Mouse (Mus musculus) testis, postnatal 14 days (tissue): ENCODE data around the gene Ctdnep1.

Experiments used
- DNase-seq: peaks from one replicate; pipeline ENCODE4 v3.0.0; 2021; ENCODE audit warnings: low spot score

The Ctdnep1 gene

GRCm38 (mm10) chr11:69981141-69981762 is at the start of gene Ctdnep1:
TSS of gene Ctdnep1 (plus strand) at chr11:69981156.
- DNase-seq, result no peak

- no peak for DNase-seq
Observed at GRCm38 (mm10) chr11:69931769-69932168, 49.2 kb upstream of the Ctdnep1 start.

- no peak for DNase-seq
Observed at GRCm38 (mm10) chr11:69932254-69932653, 48.7 kb upstream of the Ctdnep1 start.

- DNase-seq, result no peak
Observed at GRCm38 (mm10) chr11:69933066-69933465, 47.9 kb upstream of the Ctdnep1 start.

GRCm38 (mm10) chr11:69934169-69934568 is 46.8 kb upstream of the Ctdnep1 start:
- DNase-seq, result peak; percentile 89

GRCm38 (mm10) chr11:69934681-69935080 is 46.3 kb upstream of the Ctdnep1 start:
- no peak for DNase-seq

- DNase-seq, result peak; percentile 98
Observed at GRCm38 (mm10) chr11:69935137-69935879, 45.6 kb upstream of the Ctdnep1 start, which contains the start of gene Ybx2. TSS of gene Ybx2 (plus strand) at chr11:69935796.

- peak; percentile 73 for DNase-seq
Observed at GRCm38 (mm10) chr11:69936156-69936555, 44.8 kb upstream of the Ctdnep1 start.

- DNase-seq, result no peak
Observed at GRCm38 (mm10) chr11:69936714-69937347, 44.1 kb upstream of the Ctdnep1 start.

GRCm38 (mm10) chr11:69937385-69937784 is 43.6 kb upstream of the Ctdnep1 start:
- peak; percentile 37 for DNase-seq

- DNase-seq, result no peak
Observed at GRCm38 (mm10) chr11:69937834-69938233, 43.1 kb upstream of the Ctdnep1 start.

GRCm38 (mm10) chr11:69938401-69938979 is 42.5 kb upstream of the Ctdnep1 start:
- no peak for DNase-seq

GRCm38 (mm10) chr11:69939181-69939580 is 41.8 kb upstream of the Ctdnep1 start:
- DNase-seq, result no peak

GRCm38 (mm10) chr11:69939731-69940130 is 41.2 kb upstream of the Ctdnep1 start:
- no peak for DNase-seq

- DNase-seq, result no peak
Observed at GRCm38 (mm10) chr11:69940962-69941361, 40.0 kb upstream of the Ctdnep1 start.

GRCm38 (mm10) chr11:69945216-69945615 is 35.7 kb upstream of the Ctdnep1 start:
- DNase-seq, result no peak

GRCm38 (mm10) chr11:69945997-69946891 is 34.7 kb upstream of the Ctdnep1 start:
- DNase-seq, result no peak

GRCm38 (mm10) chr11:69947337-69948065 is 33.5 kb upstream of the Ctdnep1 start:
- no peak for DNase-seq

- peak; percentile 92 for DNase-seq
Observed at GRCm38 (mm10) chr11:69948066-69948762, 32.7 kb upstream of the Ctdnep1 start, which contains the start of gene Slc2a4. TSS of gene Slc2a4 (minus strand) at chr11:69948188.

GRCm38 (mm10) chr11:69948763-69949150 is 32.2 kb upstream of the Ctdnep1 start:
- DNase-seq, result peak; percentile 84
